Mouse (Mus musculus) olfactory bulb, adult 2 months (tissue): ENCODE results near the gene Acp7. TPM values are rescaled to one million over a fixed set of nuclear protein-coding genes. Genes with fewer than 3 reads are reported as not detected.

ENCODE experiments used
- H3K27ac ChIP-seq: fragments of 200-500 bp; 2 replicates; pipeline ENCODE4 v1.5.1; 2012; ENCODE audit warnings: low read depth, low read length; ENCODE audit not compliant: insufficient read depth
- H3K4me1 ChIP-seq: fragments of 200-500 bp; 2 replicates; pipeline ENCODE4 v1.6.1; 2012; ENCODE audit warnings: low read length; ENCODE audit not compliant: control insufficient read depth, insufficient read depth
- H3K4me3 ChIP-seq: fragments of 200-500 bp; 2 replicates; pipeline ENCODE4 v1.5.1; 2012; ENCODE audit warnings: mild to moderate bottlenecking, low read depth, low read length, moderate library complexity; ENCODE audit not compliant: insufficient read depth
- CTCF ChIP-seq: fragments of 200-500 bp; IDR thresholded peaks from 2 replicates; pipeline ENCODE4 v1.5.1; 2012; ENCODE audit warnings: low read depth, mild to moderate bottlenecking, low read length, moderate library complexity; ENCODE audit not compliant: insufficient read depth
- POLR2A ChIP-seq: fragments of 200-500 bp; IDR thresholded peaks from 2 replicates; pipeline ENCODE4 v1.6.1; 2012; ENCODE audit warnings: mild to moderate bottlenecking, low read depth, low read length, moderate library complexity; ENCODE audit not compliant: insufficient read depth
- WGBS: fragments of 180-500 bp; shearing (Covaris S2); methylation state at CpG from one replicate; pipeline ENCODE4 v1.1.7; 2018; 5-methylcytosine and 5-hydroxymethylcytosine counted together
- polyA plus RNA-seq: library from polyadenylated mRNA; stranded (reverse); fragments of >200 nt; gene quantifications from 2 replicates; pipeline ENCODE4 v1.2.4, GENCODE M21; 2012; ENCODE audit warnings: low replicate concordance; ENCODE audit not compliant: missing spikeins, insufficient read depth, insufficient read length

The Acp7 gene
- polyA plus RNA-seq, 1 experiment, result not detected

GRCm38 (mm10) chr7:28570982-28571682 is 60.0 kb downstream of the Acp7 start:
- Histone ChIP-seq H3K4me3 (no peak overlapping the region), H3K27ac (no peak overlapping the region), H3K4me1 (peaks cover 40% of the 10 kb centered on the region)
- 47% methylated on average over 5 of the region's 5 CpGs for WGBS
- TF ChIP-seq POLR2A (no peak), CTCF (no peak)

GRCm38 (mm10) chr7:28570291-28570981 is 60.7 kb downstream of the Acp7 start:
- H3K27ac ChIP-seq, result no peak overlapping the region
- 61% methylated on average over 12 of the region's 12 CpGs for WGBS
- peaks cover 46% of the 10 kb centered on the region for H3K4me1 ChIP-seq
- no peak overlapping the region for H3K4me3 ChIP-seq
- no peak for TF ChIP-seq POLR2A
- TF ChIP-seq CTCF, result no peak

GRCm38 (mm10) chr7:28568253-28568652 is 62.9 kb downstream of the Acp7 start:
- TF ChIP-seq POLR2A (no peak), CTCF (peak; percentile 77)
- H3K4me1 ChIP-seq, result peaks cover 60% of the 10 kb centered on the region
- no peak overlapping the region for H3K27ac ChIP-seq
- no peak overlapping the region for H3K4me3 ChIP-seq

- Histone ChIP-seq H3K4me3 (no peak overlapping the region), H3K27ac (no peak overlapping the region), H3K4me1 (peaks cover 60% of the 10 kb centered on the region)
- TF ChIP-seq POLR2A, result no peak
- no peak for TF ChIP-seq CTCF
- WGBS, result 87% methylated on average over 4 of the region's 4 CpGs
Measured at GRCm38 (mm10) chr7:28567539-28567938, 63.6 kb downstream of the Acp7 start.

- WGBS, result 27% methylated on average over 5 of the region's 5 CpGs
- peaks cover 46% of the 10 kb centered on the region for H3K4me1 ChIP-seq
- H3K27ac ChIP-seq, result peak overlapping the region; percentile 38
- TF ChIP-seq POLR2A (no peak), CTCF (no peak)
- no peak overlapping the region for H3K4me3 ChIP-seq
Measured at GRCm38 (mm10) chr7:28565407-28565806, 65.7 kb downstream of the Acp7 start.

- no peak overlapping the region for H3K27ac ChIP-seq
- TF ChIP-seq POLR2A, result no peak
- TF ChIP-seq CTCF, result no peak
- 96% methylated on average over 13 of the region's 13 CpGs for WGBS
- H3K4me1 ChIP-seq, result peaks cover 34% of the 10 kb centered on the region
- H3K4me3 ChIP-seq, result no peak overlapping the region
Measured at GRCm38 (mm10) chr7:28562951-28563350, 68.2 kb downstream of the Acp7 start.

GRCm38 (mm10) chr7:28562371-28562770 is 68.8 kb downstream of the Acp7 start:
- Histone ChIP-seq H3K27ac (no peak overlapping the region), H3K4me1 (peaks cover 29% of the 10 kb centered on the region), H3K4me3 (no peak overlapping the region)
- 94% methylated on average over 13 of the region's 13 CpGs for WGBS
- no peak for TF ChIP-seq CTCF
- TF ChIP-seq POLR2A, result no peak

- Histone ChIP-seq H3K4me3 (no peak overlapping the region), H3K4me1 (peaks cover 27% of the 10 kb centered on the region), H3K27ac (no peak overlapping the region)
- 97% methylated on average over 11 of the region's 11 CpGs for WGBS
- TF ChIP-seq CTCF, result no peak
- no peak for TF ChIP-seq POLR2A
Measured at GRCm38 (mm10) chr7:28561967-28562366, 69.2 kb downstream of the Acp7 start.

- Histone ChIP-seq H3K4me1 (peaks cover 18% of the 10 kb centered on the region), H3K27ac (no peak overlapping the region), H3K4me3 (no peak overlapping the region)
- TF ChIP-seq POLR2A (no peak), CTCF (no peak)
- 92% methylated on average over 10 of the region's 10 CpGs for WGBS
Measured at GRCm38 (mm10) chr7:28560856-28561255, 70.3 kb downstream of the Acp7 start.
